Mouse (Mus musculus): ENCODE results near the gene Scn4b. TPM values are rescaled to one million over a fixed set of nuclear protein-coding genes. Genes with fewer than 3 reads are reported as not detected.

The Scn4b gene
- polyA plus RNA-seq (2015; fragmentation: Nextera tagmentation; extraction: Ambion mirVana): 0.09 TPM in 2 replicates

DNA sequence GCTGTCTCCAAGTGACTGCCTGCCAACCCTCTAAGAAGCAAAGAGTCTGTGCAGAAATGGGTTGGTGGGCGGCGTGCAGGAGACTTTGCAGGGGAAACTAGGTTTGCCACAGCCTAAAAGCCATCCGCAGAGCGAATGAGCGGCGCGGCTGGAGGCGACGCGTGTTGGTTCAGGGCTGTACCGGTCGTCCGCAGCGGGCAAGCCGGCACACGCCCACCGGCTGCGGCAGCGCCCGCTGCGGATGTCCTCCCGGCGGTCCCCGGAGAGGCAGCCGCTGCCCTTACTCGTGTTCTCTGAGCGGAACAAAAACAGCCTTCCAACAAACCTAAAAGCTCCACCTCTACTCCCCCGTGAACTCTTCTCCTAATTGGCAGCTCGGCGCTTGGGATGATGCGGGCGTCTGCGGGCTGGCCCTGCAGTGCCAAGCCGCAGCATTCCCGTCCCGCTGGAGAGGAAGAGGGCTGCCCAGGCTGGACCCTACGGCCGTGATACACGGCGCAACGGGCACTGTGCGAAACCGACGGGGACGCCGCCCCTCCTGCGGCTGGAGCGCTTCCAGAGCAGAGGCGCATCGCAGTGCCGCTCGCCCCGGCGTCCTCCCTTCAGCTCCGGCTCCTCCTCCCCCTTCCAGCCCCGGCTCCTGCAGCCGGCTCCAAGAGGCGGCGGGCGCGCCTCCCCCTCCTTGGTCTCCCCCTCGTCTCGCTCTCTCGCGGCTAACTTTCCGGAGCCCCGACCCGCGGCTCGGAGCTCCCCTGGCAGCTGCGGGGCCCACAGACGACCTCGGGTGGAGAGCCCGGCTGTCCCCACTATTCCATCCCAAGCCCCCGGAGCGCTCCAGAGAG is at the start of gene Scn4b:
Gene Scn4b, plus strand, starts transcription at position 205 of the 842 bp plus-strand sequence.
- Histone ChIP-seq H3K4me2 (peak within 1 kb of the TSS; percentile 66), H3K4me3 (replicated peaks) (peak within 1 kb of the TSS; percentile 49), H3K36me3 (no peaks in the 10 kb centered on the region), H3K9ac (no peak within 1 kb of the TSS), H3K27ac (no peak within 1 kb of the TSS), H3K27me3 (peaks cover 95% of the 10 kb centered on the region), H3K9me3 (replicated peaks) (no peaks in the 10 kb centered on the region), H3K4me1 (replicated peaks) (peaks cover 19% of the 10 kb centered on the region)
- DNase-seq (no peak), ATAC-seq (ENCODE audit: low read depth) (no peak)
- WGBS (ENCODE audit: insufficient replicate concordance): 1% methylated on average over 76 of the region's 76 CpGs

DNA sequence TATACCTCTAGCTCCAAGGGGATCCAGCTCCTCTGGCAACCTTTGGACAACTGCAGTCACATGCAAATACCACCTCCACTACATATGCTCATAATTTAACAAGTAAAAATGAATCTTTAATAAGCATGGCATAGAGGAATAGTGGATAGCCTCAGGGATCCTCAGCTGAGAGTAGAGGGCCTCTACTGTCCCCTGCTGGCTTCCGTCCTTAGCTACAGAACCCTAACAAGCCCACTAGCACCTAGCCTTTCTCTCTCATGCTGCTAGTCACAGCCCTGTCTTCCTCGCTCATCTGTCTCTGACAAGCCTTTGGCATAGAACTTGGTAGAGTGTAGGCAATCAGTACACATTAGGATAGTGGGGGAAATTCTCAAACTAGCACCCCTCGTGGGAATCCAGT is 47.4 kb upstream of the Scn4b start:
- Histone ChIP-seq H3K4me3 (replicated peaks) (no peak overlapping the region), H3K27me3 (no peaks in the 10 kb centered on the region), H3K4me2 (no peak overlapping the region), H3K4me1 (replicated peaks) (peaks cover 4% of the 10 kb centered on the region; the same call in 1 of the 2 replicates), H3K9ac (no peak overlapping the region), H3K36me3 (no peaks in the 10 kb centered on the region), H3K27ac (no peak overlapping the region), H3K9me3 (replicated peaks) (no peaks in the 10 kb centered on the region)
- 47% methylated on average over 3 of the region's 3 CpGs for WGBS (ENCODE audit: insufficient replicate concordance)
- DNase-seq (no peak), ATAC-seq (ENCODE audit: low read depth) (no peak)

- H3K27me3 ChIP-seq: no peaks in the 10 kb centered on the region
- no peak overlapping the region for H3K27ac ChIP-seq
- ATAC-seq (ENCODE audit: low read depth): no peak
- no peak for DNase-seq
- H3K4me2 ChIP-seq: no peak overlapping the region
- no peaks in the 10 kb centered on the region for H3K36me3 ChIP-seq
- no peak overlapping the region for H3K9ac ChIP-seq
- no peaks in the 10 kb centered on the region for H3K9me3 ChIP-seq (replicated peaks)
- 37% methylated on average over 4 of the region's 4 CpGs for WGBS (ENCODE audit: insufficient replicate concordance)
- H3K4me3 ChIP-seq (replicated peaks): no peak overlapping the region
- peaks cover 4% of the 10 kb centered on the region; the same call in 1 of the 2 replicates for H3K4me1 ChIP-seq (replicated peaks)
Measured at GRCm38 (mm10) chr9:45092641-45093040, 45.6 kb upstream of the Scn4b start.

DNA sequence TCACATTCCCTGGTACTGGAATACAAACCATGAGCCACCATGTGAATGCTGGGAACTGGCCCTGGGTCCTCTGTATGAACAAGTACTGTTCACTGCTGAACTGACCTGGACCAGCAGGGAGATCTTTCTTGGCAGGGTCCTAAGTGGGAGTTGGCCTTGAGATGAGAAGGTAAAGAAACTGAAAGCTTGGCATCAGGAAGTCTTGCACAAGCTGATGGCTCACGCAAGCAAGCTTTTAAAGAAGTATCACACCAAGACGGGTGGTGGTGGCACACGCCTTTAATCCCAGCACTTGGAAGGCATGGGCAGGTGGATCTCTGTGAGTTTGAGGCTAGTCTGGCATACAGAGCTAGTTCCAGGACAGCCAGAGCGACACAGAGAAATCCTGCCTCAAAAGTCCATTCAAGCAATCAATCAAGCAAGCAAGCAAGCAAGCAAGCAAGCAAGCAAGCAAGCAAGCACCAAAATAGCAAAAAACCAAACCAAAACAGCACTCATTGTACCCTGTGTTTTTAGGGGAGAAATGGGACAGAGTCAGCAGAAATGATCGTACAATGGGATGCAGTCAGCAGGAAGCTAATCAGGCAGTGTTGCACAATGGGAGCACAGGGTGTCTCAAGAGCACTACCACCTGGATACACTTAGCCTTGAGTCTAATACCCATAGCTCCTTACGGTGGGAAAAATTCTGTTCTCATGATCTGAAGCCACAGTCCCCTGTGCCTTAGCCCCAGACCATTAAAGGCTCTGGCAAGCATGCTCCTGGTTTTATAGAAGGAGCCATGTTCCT is 42.9 kb upstream of the Scn4b start:
- Histone ChIP-seq H3K9me3 (replicated peaks) (no peaks in the 10 kb centered on the region), H3K9ac (no peak overlapping the region), H3K27ac (no peak overlapping the region), H3K4me1 (replicated peaks) (peaks cover 4% of the 10 kb centered on the region; the same call in 1 of the 2 replicates), H3K4me3 (replicated peaks) (no peak overlapping the region), H3K27me3 (no peaks in the 10 kb centered on the region), H3K36me3 (no peaks in the 10 kb centered on the region), H3K4me2 (no peak overlapping the region)
- DNase-seq: no peak
- ATAC-seq (ENCODE audit: low read depth): no peak
- whole genome bisulfite sequencing (ENCODE audit: insufficient replicate concordance): 45% methylated on average over 6 of the region's 6 CpGs

DNA sequence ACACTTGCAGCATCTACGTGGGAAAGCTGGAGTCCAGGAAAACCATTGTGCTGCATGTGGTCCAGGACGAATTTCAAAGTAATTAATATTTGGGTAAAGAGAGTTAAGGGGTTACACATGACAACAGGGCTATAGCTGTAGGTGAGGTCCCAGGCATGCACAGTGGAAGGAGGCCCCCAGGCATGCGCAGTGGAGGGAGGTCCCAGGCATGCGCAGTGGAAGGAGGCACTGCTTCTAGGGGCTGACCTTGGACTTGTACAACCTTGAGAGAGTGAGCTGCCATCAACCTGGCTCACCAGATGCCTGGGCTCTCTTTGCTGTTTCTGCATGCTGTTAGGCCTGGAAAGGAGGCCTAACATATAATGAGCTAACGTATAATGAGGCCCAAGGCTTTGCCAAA is 40.3 kb upstream of the Scn4b start:
- no peaks in the 10 kb centered on the region for H3K36me3 ChIP-seq
- H3K4me2 ChIP-seq: no peak overlapping the region
- DNase-seq (no peak), ATAC-seq (ENCODE audit: low read depth) (no peak)
- H3K9me3 ChIP-seq (replicated peaks): no peaks in the 10 kb centered on the region
- no peaks in the 10 kb centered on the region for H3K4me1 ChIP-seq (replicated peaks)
- no peak overlapping the region for H3K9ac ChIP-seq
- H3K27me3 ChIP-seq: no peaks in the 10 kb centered on the region
- H3K27ac ChIP-seq: no peak overlapping the region
- no peak overlapping the region for H3K4me3 ChIP-seq (replicated peaks)
- 64% methylated on average over 5 of the region's 5 CpGs for WGBS (ENCODE audit: insufficient replicate concordance)

DNA sequence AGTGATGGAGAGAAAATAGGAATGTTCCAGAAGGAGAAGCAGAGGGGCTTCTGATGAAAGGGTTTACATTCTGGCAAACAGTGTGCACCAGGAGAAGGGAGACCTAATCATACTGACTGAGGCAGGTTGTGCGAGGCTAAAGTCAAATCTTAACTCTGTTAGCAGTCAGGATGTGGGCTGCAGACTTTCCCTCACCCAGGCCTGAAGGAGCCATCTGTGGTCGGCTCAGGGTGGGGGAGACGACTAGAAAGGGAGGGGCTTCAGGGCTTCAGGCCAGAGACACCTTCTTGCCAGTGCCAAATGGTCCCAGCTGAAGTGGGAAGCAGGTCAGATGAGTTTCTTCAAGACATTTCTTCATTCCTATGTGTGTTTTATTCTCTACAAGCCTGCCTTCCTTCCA is 39.8 kb upstream of the Scn4b start:
- Histone ChIP-seq H3K9me3 (replicated peaks) (no peaks in the 10 kb centered on the region), H3K4me2 (no peak overlapping the region), H3K4me1 (replicated peaks) (no peaks in the 10 kb centered on the region), H3K9ac (no peak overlapping the region), H3K4me3 (replicated peaks) (no peak overlapping the region), H3K36me3 (no peaks in the 10 kb centered on the region), H3K27me3 (no peaks in the 10 kb centered on the region), H3K27ac (no peak overlapping the region)
- no peak for ATAC-seq (ENCODE audit: low read depth)
- 13% methylated on average over 3 of the region's 3 CpGs for WGBS (ENCODE audit: insufficient replicate concordance)
- DNase-seq: no peak

GRCm38 (mm10) chr9:45102528-45102927 is 35.7 kb upstream of the Scn4b start:
- Histone ChIP-seq H3K36me3 (no peaks in the 10 kb centered on the region), H3K4me3 (replicated peaks) (no peak overlapping the region), H3K27me3 (no peaks in the 10 kb centered on the region), H3K27ac (no peak overlapping the region), H3K4me1 (replicated peaks) (no peaks in the 10 kb centered on the region), H3K9me3 (replicated peaks) (no peaks in the 10 kb centered on the region), H3K9ac (no peak overlapping the region), H3K4me2 (no peak overlapping the region)
- no peak for DNase-seq
- WGBS (ENCODE audit: insufficient replicate concordance): 78% methylated on average over 1 of the region's 1 CpGs
- ATAC-seq (ENCODE audit: low read depth): no peak

DNA sequence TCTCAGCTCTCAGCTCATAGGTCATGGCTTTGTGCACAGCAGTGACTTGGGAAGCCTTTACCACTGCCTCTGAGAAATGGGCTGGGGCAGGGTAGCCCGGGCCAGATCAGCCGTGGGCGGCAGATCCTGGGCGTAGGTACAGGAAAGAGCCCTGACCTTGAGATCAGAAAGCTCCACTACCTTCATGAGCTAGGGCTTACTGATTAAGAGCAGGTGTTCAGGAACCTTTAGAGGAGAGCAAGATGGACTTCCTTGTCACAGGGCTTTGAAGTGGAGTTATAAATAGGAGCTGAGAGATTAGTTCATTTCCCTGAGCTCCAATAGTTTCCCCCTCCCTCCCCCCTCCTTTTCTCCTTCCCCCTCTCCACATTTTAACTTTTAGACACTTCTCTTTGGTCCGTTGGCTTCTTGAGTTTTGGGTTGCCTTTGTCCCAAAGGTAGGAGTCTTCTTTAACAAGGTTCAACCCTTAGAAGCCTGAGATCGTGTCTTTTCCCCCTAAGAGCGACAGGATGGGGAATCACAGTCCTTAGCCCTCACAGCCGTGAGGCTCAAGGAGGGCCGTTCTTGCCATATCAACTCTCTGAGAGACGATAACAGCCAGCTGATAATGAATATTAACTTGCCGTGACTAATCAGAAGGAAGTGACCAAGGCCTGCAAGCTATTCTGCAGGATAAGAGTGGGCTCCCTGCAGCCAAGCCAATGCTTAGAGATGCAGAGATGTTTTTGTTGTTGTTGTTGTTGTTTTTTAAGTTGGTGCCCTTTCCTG is 34.8 kb upstream of the Scn4b start:
- no peaks in the 10 kb centered on the region for H3K36me3 ChIP-seq
- no peak overlapping the region for H3K9ac ChIP-seq
- H3K9me3 ChIP-seq (replicated peaks): no peaks in the 10 kb centered on the region
- no peak overlapping the region for H3K4me2 ChIP-seq
- H3K27ac ChIP-seq: no peak overlapping the region
- WGBS (ENCODE audit: insufficient replicate concordance): 38% methylated on average over 11 of the region's 11 CpGs
- ATAC-seq (ENCODE audit: low read depth) (no peak), DNase-seq (no peak)
- no peaks in the 10 kb centered on the region for H3K4me1 ChIP-seq (replicated peaks)
- no peaks in the 10 kb centered on the region for H3K27me3 ChIP-seq
- H3K4me3 ChIP-seq (replicated peaks): no peak overlapping the region

DNA sequence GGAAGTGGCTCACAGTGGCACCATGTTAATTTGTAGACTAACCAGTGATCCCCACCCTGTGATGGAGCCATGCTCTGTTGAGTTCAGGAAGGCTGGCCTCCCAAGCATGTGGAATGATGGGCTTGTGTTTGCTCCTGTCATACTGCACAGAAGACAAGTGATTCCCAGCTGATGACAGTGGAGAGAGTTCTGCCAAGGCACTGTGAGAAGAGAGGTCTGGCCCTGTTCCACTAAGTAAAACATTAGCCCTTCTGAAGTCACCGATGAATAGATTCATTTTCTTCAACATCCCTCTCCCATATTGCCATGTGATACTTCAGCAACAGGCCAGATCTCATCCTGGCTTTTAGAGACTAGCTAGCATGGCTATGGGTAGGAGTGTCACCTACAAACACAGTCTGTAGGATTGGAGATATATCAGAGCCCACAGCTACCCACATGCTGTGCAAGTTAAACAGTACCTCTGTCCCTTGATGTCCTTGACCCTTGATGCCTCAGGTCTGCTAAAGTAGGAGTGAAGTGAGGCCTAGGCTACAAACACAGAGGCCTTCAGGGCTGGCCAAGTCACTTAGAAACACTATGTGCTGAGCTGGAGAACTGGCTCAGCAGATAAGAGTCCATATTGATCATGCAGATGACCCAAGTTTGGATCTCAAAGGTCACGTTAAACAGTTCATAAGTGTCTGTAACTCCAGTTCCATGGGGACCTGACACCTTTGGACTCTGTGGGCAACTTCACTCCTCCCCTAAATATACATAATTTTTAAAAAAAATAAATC is 32.4 kb upstream of the Scn4b start:
- Histone ChIP-seq H3K9ac (no peak overlapping the region), H3K4me1 (replicated peaks) (no peaks in the 10 kb centered on the region), H3K4me3 (replicated peaks) (no peak overlapping the region), H3K36me3 (no peaks in the 10 kb centered on the region), H3K4me2 (no peak overlapping the region), H3K27me3 (no peaks in the 10 kb centered on the region), H3K27ac (no peak overlapping the region), H3K9me3 (replicated peaks) (no peaks in the 10 kb centered on the region)
- no peak for ATAC-seq (ENCODE audit: low read depth)
- 57% methylated on average over 2 of the region's 2 CpGs for WGBS (ENCODE audit: insufficient replicate concordance)
- DNase-seq: no peak

- peaks cover 48% of the 10 kb centered on the region for H3K27me3 ChIP-seq
- peak overlapping the region; percentile 28; the same call in 1 of the 2 replicates for H3K4me2 ChIP-seq
- H3K9ac ChIP-seq: no peak overlapping the region
- ATAC-seq (ENCODE audit: low read depth): no peak
- no peak overlapping the region for H3K27ac ChIP-seq
- H3K4me3 ChIP-seq (replicated peaks): no peak overlapping the region
- no peak for DNase-seq
- H3K9me3 ChIP-seq (replicated peaks): no peaks in the 10 kb centered on the region
- no peaks in the 10 kb centered on the region for H3K4me1 ChIP-seq (replicated peaks)
- 5% methylated on average over 14 of the region's 14 CpGs for WGBS (ENCODE audit: insufficient replicate concordance)
- no peaks in the 10 kb centered on the region for H3K36me3 ChIP-seq
Measured at GRCm38 (mm10) chr9:45115706-45116105, 22.5 kb upstream of the Scn4b start.
